Mouse (Mus musculus) lung, embryonic 14.5 days (tissue): ENCODE data around the gene Camta1. TPM values are rescaled to one million over a fixed set of nuclear protein-coding genes. Genes with fewer than 3 reads are reported as not detected.

Experiments
- ATAC-seq: fragments of 200-750 bp; cut with Nextera tagmentation; 2 replicates; pipeline ENCODE4 v1.8.0; 2017; ENCODE audit warnings: mild to moderate bottlenecking, moderate TSS enrichment, moderate library complexity; ENCODE audit not compliant: insufficient read depth
- DNase-seq: peaks from one replicate; pipeline ENCODE4 v3.0.0-alpha.2; 2015
- H3K27ac ChIP-seq: fragments of 300-500 bp; sonication (generic); 2 replicates; pipeline ENCODE4 v1.5.1; 2014; ENCODE audit warnings: low read depth, mild to moderate bottlenecking, moderate library complexity
- H3K27me3 ChIP-seq: fragments of 300-500 bp; sonication (generic); 2 replicates; pipeline ENCODE4 v1.6.1; 2014; ENCODE audit warnings: low read length, control low read depth; ENCODE audit not compliant: insufficient read depth
- H3K36me3 ChIP-seq: fragments of 300-500 bp; sonication (generic); 2 replicates; pipeline ENCODE4 v1.6.1; 2014; ENCODE audit warnings: control low read depth; ENCODE audit not compliant: insufficient read depth
- H3K4me1 ChIP-seq: fragments of 300-500 bp; sonication (generic); 2 replicates; pipeline ENCODE4 v1.6.1; 2014; ENCODE audit warnings: antibody characterized with exemption, control low read depth; ENCODE audit not compliant: insufficient read depth
- H3K4me2 ChIP-seq: fragments of 300-500 bp; sonication (generic); 2 replicates; pipeline ENCODE4 v1.6.1; 2014; ENCODE audit warnings: mild to moderate bottlenecking
- H3K4me3 ChIP-seq: fragments of 300-500 bp; sonication (generic); 2 replicates; pipeline ENCODE4 v1.5.1; 2014; ENCODE audit warnings: low read depth, low read length
- H3K9ac ChIP-seq: fragments of 300-500 bp; sonication (generic); 2 replicates; pipeline ENCODE4 v1.6.1; 2014
- H3K9me3 ChIP-seq: fragments of 300-500 bp; sonication (generic); 2 replicates; pipeline ENCODE4 v1.6.1; 2016; ENCODE audit warnings: low read depth, low read length, control low read depth
- CTCF ChIP-seq: IDR thresholded peaks from 2 replicates; pipeline ENCODE4 v1.5.1; 2016; ENCODE audit warnings: antibody characterized with exemption, low read depth
- WGBS: fragments of 180-500 bp; shearing (Covaris S2); extraction: QIAGEN DNeasy Blood & Tissue Kit; methylation state at CpG from one replicate; pipeline ENCODE4 v1.1.7; 2014; 5-methylcytosine and 5-hydroxymethylcytosine counted together
- polyA plus RNA-seq: library from polyadenylated mRNA; unstranded; fragments of >200 nt; fragmentation: Nextera tagmentation; extraction: Ambion mirVana; gene quantifications from 2 replicates; pipeline ENCODE4 v1.2.1, GENCODE M21; 2014

Camta1 gene
- polyA plus RNA-seq, 1 experiment from 2014 or later: 87.5 TPM

GRCm38 (mm10) chr4:150889955-150890315 is 971.7 kb downstream of the Camta1 start:
- H3K9ac ChIP-seq: no peak overlapping the region
- peak; percentile 79 for DNase-seq
- WGBS: 27% methylated on average over 13 of the region's 13 CpGs
- no peak overlapping the region for H3K4me3 ChIP-seq
- 0 out of 2 replicates have a peak, but pooled peaks cover 9% of the 10 kb centered on the region for H3K4me1 ChIP-seq
- H3K4me2 ChIP-seq: peak overlapping the region; percentile 50
- no peaks in the 10 kb centered on the region for H3K36me3 ChIP-seq
- peak; percentile 50; the same call in 1 of the 2 replicates for ATAC-seq
- H3K9me3 ChIP-seq: no peaks in the 10 kb centered on the region
- H3K27ac ChIP-seq: peak overlapping the region; percentile 37; the same call in 1 of the 2 replicates
- H3K27me3 ChIP-seq: no peaks in the 10 kb centered on the region
- TF ChIP-seq CTCF: no peak

DNA sequence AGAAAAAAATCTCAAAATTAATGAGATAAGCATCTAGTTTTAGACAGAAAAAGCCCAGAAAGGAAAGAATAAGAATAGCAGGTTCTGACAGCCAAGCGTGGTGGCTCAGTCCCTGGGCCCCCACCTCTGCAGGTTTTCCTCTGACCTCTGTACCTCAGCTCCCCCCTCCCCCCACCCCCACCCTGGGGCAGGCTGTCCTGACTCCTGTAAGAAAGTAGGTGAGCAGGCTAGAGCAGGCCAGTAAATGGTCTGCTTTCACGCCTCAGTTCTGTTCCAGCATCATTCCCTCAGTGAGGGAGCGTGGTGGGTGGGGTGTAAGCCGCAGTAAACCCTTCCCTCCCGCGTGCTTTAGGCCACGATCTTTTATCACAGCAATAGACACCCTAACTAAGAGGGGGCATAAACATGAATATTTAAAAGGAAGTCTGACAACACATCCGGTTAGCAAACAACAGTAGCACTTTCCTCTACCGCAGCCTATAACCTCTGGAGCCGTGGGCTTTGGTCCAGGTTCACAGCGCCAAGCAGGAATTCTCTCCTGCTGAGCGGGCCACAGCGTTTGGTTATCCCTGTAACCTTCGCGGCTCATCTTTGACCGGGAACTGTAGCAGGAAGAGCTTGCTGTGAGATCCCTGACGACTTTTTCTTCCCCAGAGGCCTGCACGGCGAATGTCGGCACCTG is 972.3 kb downstream of the Camta1 start:
- DNase-seq (no peak), ATAC-seq (peak; percentile 23; the same call in 1 of the 2 replicates)
- H3K9me3 ChIP-seq: no peaks in the 10 kb centered on the region
- no peaks in the 10 kb centered on the region for H3K36me3 ChIP-seq
- H3K27me3 ChIP-seq: no peaks in the 10 kb centered on the region
- H3K27ac ChIP-seq: peak overlapping the region; percentile 37; the same call in 1 of the 2 replicates
- no peak overlapping the region for H3K9ac ChIP-seq
- peak overlapping the region; percentile 50 for H3K4me2 ChIP-seq
- no peak overlapping the region for H3K4me3 ChIP-seq
- no peak for TF ChIP-seq CTCF
- WGBS: 29% methylated on average over 20 of the region's 20 CpGs
- H3K4me1 ChIP-seq: 0 out of 2 replicates have a peak, but pooled peaks cover 9% of the 10 kb centered on the region

- Histone ChIP-seq H3K4me2 (no peak overlapping the region), H3K4me1 (0 out of 2 replicates have a peak, but pooled peaks cover 9% of the 10 kb centered on the region), H3K27ac (no peak overlapping the region), H3K36me3 (no peaks in the 10 kb centered on the region), H3K27me3 (no peaks in the 10 kb centered on the region), H3K9ac (no peak overlapping the region), H3K9me3 (no peaks in the 10 kb centered on the region), H3K4me3 (no peak overlapping the region)
- TF ChIP-seq CTCF: no peak
- DNase-seq: peak; percentile 34
- 60% methylated on average over 4 of the region's 4 CpGs for WGBS
- ATAC-seq: no peak
These were observed 973.2 kb downstream of the Camta1 start for GRCm38 (mm10) chr4:150888492-150888891.

DNA sequence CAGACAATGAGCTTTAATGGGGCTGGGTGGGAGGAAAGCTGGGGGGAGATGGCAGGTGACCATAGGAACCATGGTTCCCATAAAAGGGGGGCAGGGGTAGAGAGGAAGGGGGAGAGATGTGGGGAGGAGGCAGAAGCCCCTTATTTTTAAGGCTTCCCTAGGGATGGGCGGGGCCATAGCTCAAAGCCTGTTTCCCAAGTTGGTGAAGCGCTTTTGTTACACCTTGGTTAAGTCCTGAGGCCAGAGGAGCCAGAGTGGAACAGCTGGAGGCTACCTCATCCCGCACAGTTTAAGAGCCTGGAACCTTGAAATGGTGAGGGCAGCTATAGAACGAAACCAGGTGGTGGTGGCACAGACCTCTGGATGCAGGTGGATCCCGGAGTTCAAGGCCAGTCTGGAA is 973.8 kb downstream of the Camta1 start:
- H3K9me3 ChIP-seq: no peaks in the 10 kb centered on the region
- TF ChIP-seq CTCF: no peak
- no peaks in the 10 kb centered on the region for H3K36me3 ChIP-seq
- DNase-seq (no peak), ATAC-seq (no peak)
- H3K4me2 ChIP-seq: no peak overlapping the region
- no peaks in the 10 kb centered on the region for H3K27me3 ChIP-seq
- H3K4me1 ChIP-seq: 0 out of 2 replicates have a peak, but pooled peaks cover 9% of the 10 kb centered on the region
- no peak overlapping the region for H3K9ac ChIP-seq
- 60% methylated on average over 5 of the region's 5 CpGs for WGBS
- no peak overlapping the region for H3K27ac ChIP-seq
- no peak overlapping the region for H3K4me3 ChIP-seq

DNA sequence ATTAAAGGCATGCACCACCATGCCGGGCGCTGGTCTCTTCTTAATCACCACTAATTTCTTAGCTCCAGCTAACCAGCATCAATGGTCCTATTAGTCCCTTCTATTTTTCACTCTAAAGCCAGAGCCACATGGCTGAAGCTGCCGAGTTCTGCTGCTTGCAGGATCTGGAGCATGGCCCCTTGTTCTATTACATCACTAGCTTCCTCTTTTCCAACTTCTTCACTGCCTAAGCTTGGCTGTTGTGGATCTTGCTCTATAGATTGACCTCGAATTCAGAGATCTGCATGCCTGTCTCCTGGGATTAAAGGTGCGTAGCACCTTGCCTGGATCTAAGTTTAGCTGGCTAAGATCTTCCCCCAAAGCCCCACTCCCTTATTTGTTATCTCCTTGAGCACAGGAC is 979.0 kb downstream of the Camta1 start:
- TF ChIP-seq CTCF: no peak
- Histone ChIP-seq H3K9me3 (peaks cover 25% of the 10 kb centered on the region; the same call in 1 of the 2 replicates), H3K36me3 (no peaks in the 10 kb centered on the region), H3K27ac (no peak overlapping the region), H3K9ac (no peak overlapping the region), H3K4me2 (no peak overlapping the region), H3K4me1 (no peaks in the 10 kb centered on the region), H3K27me3 (no peaks in the 10 kb centered on the region), H3K4me3 (no peak overlapping the region)
- DNase-seq (no peak), ATAC-seq (no peak)
- 83% methylated on average over 5 of the region's 5 CpGs for WGBS

GRCm38 (mm10) chr4:150880364-150880763 is 981.3 kb downstream of the Camta1 start:
- no peaks in the 10 kb centered on the region for H3K27me3 ChIP-seq
- H3K9ac ChIP-seq: no peak overlapping the region
- no peak overlapping the region for H3K27ac ChIP-seq
- no peaks in the 10 kb centered on the region for H3K36me3 ChIP-seq
- H3K4me2 ChIP-seq: no peak overlapping the region
- H3K4me3 ChIP-seq: no peak overlapping the region
- WGBS: 85% methylated on average over 5 of the region's 5 CpGs
- ATAC-seq: no peak
- no peak for DNase-seq
- no peak for TF ChIP-seq CTCF
- no peaks in the 10 kb centered on the region for H3K4me1 ChIP-seq
- peaks cover 25% of the 10 kb centered on the region; the same call in 1 of the 2 replicates for H3K9me3 ChIP-seq

GRCm38 (mm10) chr4:150879631-150880030 is 982.0 kb downstream of the Camta1 start:
- Histone ChIP-seq H3K36me3 (no peaks in the 10 kb centered on the region), H3K4me2 (no peak overlapping the region), H3K27ac (no peak overlapping the region), H3K27me3 (no peaks in the 10 kb centered on the region), H3K4me3 (no peak overlapping the region), H3K9ac (no peak overlapping the region), H3K4me1 (no peaks in the 10 kb centered on the region), H3K9me3 (peaks cover 25% of the 10 kb centered on the region; the same call in 1 of the 2 replicates)
- ATAC-seq: no peak
- TF ChIP-seq CTCF: no peak
- WGBS: 92% methylated on average over 22 of the region's 22 CpGs
- DNase-seq: no peak
